In the genomic region with DNA sequence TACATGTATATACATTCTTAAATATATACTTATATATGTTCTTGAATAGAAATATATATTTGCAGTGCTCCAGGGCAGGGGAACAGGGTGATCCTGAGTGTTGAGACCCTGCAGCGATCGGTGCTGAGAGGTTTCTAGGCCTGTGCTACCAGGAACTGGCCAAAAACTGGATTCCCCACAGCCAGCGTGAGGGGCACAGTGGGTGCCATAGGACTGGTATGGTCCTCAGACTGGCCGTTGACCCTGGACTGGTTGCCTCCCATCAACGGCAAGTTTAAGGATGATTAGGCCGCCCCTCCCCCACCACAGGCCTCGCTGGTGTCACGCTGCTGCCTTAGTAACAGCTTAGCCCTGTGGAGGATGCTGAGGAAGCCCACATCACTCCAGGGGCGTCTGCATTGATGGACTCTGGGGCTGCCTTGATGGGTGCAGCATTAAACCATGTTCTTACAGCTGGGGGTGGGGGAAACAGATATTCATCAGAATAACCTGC, we compare ENCODE assay signal across 15 mouse cellular contexts.
"Had no signal": no experiment of that assay in that cellular context is flagged by ENCODE, and none has a peak within 500 bp of the region (broad histone marks: within the 10 kb centered on the region; RNA-seq: fewer than 3 reads in every experiment).

No protein-coding gene starts in this region.

- ATAC-seq: hindbrain, postnatal 0 days; liver, embryonic 12.5 days had no signal

- DNase-seq: kidney, adult 18-20 months; layer of hippocampus, adult 9-11 months; layer of hippocampus, postnatal 36 days; lung, embryonic 14.5 days; lung, postnatal 10 days; lung, postnatal 4 days; retina, postnatal 1 day; right cerebral cortex, postnatal 4 days; spleen, adult 18-20 months; thymus, postnatal 36 days had no signal

- H3K9ac ChIP-seq: limb, embryonic 15.5 days; liver, embryonic 12.5 days; lung, embryonic 14.5 days had no signal

- H3K27ac ChIP-seq: hindbrain, postnatal 0 days; limb, embryonic 15.5 days; liver, embryonic 12.5 days; midbrain, embryonic 10.5 days had no signal

- H3K27me3 ChIP-seq: limb, embryonic 15.5 days; liver, embryonic 12.5 days had no signal

- H3K4me2 ChIP-seq: limb, embryonic 15.5 days; liver, embryonic 12.5 days; lung, embryonic 14.5 days had no signal

- H3K9me3 ChIP-seq: limb, embryonic 15.5 days; liver, embryonic 12.5 days; midbrain, embryonic 10.5 days had no signal

- H3K4me3 ChIP-seq: limb, embryonic 15.5 days; liver, embryonic 12.5 days; midbrain, embryonic 10.5 days; myocyte had no signal
